In genomic region chr11:77070721-77071120, GRCm38 (mm10) we compare ENCODE assay signal across 11 mouse cellular contexts. TPM values are rescaled to one million over a fixed set of nuclear protein-coding genes. Genes with fewer than 3 reads are reported as not detected.
DNase-seq lines count a peak whose midpoint lies in the region; ATAC-seq and TF ChIP-seq lines count a peak whose summit lies in the region.
"Had no signal": no experiment of that assay in that cellular context is flagged by ENCODE, and none has a peak within 500 bp of the region (broad histone marks: within the 10 kb centered on the region; RNA-seq: fewer than 3 reads in every experiment).

No protein-coding gene starts in this region.

- H3K9me3 ChIP-seq in stomach, postnatal 0 days (ENCODE audit: control insufficient read depth, low read length): no peaks in the 10 kb centered on the region
- H3K9me3 ChIP-seq: limb, embryonic 15.5 days had no signal

- peaks cover 6% of the 10 kb centered on the region; the same call in 1 of the 2 replicates for H3K36me3 ChIP-seq in stomach, postnatal 0 days (ENCODE audit: control insufficient read depth, insufficient read depth, low read length)

- H3K4me3 ChIP-seq in stomach, postnatal 0 days (ENCODE audit: low read depth, low read length): no peak overlapping the region
- H3K4me3 ChIP-seq: limb, embryonic 15.5 days had no signal

- no peaks in the 10 kb centered on the region for H3K4me1 ChIP-seq in stomach, postnatal 0 days (replicated peaks; ENCODE audit: control insufficient read depth, insufficient read depth)
- H3K4me1 ChIP-seq: limb, embryonic 15.5 days had no signal

- ATAC-seq in stomach, postnatal 0 days (ENCODE audit: low FRiP score, low TSS enrichment): no peak
- no peak for ATAC-seq in activated CD4-positive, CD25-positive, alpha-beta regulatory T cell, adult 4 months
- ATAC-seq: forebrain, embryonic 14.5 days; inflammation-experienced regulatory T-cells, adult 6 months had no signal

- no peak overlapping the region for H3K27ac ChIP-seq in stomach, postnatal 0 days (replicated peaks)
- H3K27ac ChIP-seq: limb, embryonic 15.5 days had no signal

- intact Hi-C loops in heart, postnatal 36 days (cut with DNase I): loop anchor here (5.0 to 10.0 kb wide), 2 partner anchors 73 to 286 kb away; partner anchors contain the start of gene Slc6a4

- no peak for TF ChIP-seq EP300 in stomach, postnatal 0 days (optimal IDR thresholded peaks at IDR 0.05)

- no peak overlapping the region for H3K9ac ChIP-seq in stomach, postnatal 0 days (ENCODE audit: low read length)
- H3K9ac ChIP-seq: limb, embryonic 15.5 days had no signal

- no peaks in the 10 kb centered on the region for H3K27me3 ChIP-seq in stomach, postnatal 0 days (ENCODE audit: control insufficient read depth, insufficient read depth, low read length)
- H3K27me3 ChIP-seq: limb, embryonic 15.5 days had no signal

- WGBS in stomach, postnatal 0 days: 66% methylated on average over 4 of the region's 4 CpGs

- peak; percentile 11 to 12 for DNase-seq in heart, postnatal 36 days
- DNase-seq in heart, adult 9 months (ENCODE audit: low spot score in 2 of 2): no peak
- DNase-seq in right cerebral cortex, postnatal 4 days: peak; percentile 10
- DNase-seq in right cerebral cortex, postnatal 25 days: no peak
- peak; percentile 29 for DNase-seq in c-Kit-positive CD71-negative TER-119-negative erythroid progenitor cells, embryonic 14.5 days (ENCODE audit: low read depth)
- peak; percentile 18 for DNase-seq in stomach, postnatal 0 days (ENCODE audit: low spot score)
- no peak for DNase-seq in layer of hippocampus, adult 9-10 months (ENCODE audit: low spot score)

- TF ChIP-seq CTCF in stomach, postnatal 0 days (IDR thresholded peaks at IDR 0.05; ENCODE audit: low read depth): peak; percentile 61

- H3K4me2 ChIP-seq in stomach, postnatal 0 days (replicated peaks; ENCODE audit: low read depth): no peak overlapping the region
- H3K4me2 ChIP-seq: limb, embryonic 15.5 days had no signal

RNA-seq across cellular contexts. Expression of gene Nsrp1, which starts 7.5 kb away (rescaled TPM):
- 1 to 10 TPM; 7.0 to 9.0 TPM for total RNA-seq in heart, postnatal 36 days (2021)
- polyA plus RNA-seq in stomach, postnatal 0 days (2015; fragmentation: Nextera tagmentation; extraction: Ambion mirVana): 38.5 and 45.1 TPM in 2 replicates
- polyA plus RNA-seq in activated CD4-positive, CD25-positive, alpha-beta regulatory T cell, adult 4 months (2017; shearing (Covaris generic)): 10 to 100 TPM; 51.8 to 75.8 TPM

Comparison
In these comparisons a context has a peak if more than half of its experiments do, and no peak if none do; other contexts are left out.
1. DNase-seq: peak in heart, postnatal 36 days (2 of 2), right cerebral cortex, postnatal 4 days (single experiment), c-Kit-positive CD71-negative TER-119-negative erythroid progenitor cells, embryonic 14.5 days (single experiment) and stomach, postnatal 0 days (single experiment); none in heart, adult 9 months (0 of 2), right cerebral cortex, postnatal 25 days (single experiment) and layer of hippocampus, adult 9-10 months (single experiment).